Mouse (Mus musculus) cerebellum, postnatal 36 days (tissue): Measurements from ENCODE around the gene Gm21293.
A peak's percentile ranks its signal among the peaks of the same experiment; 100 is the strongest.
"Not testable (repeated sequence)": the region's sequence is repeated elsewhere in the genome, so short reads cannot be mapped to it uniquely, and the experiment has no call there.

Experiments used
- DNase-seq, 2 experiments: peaks; one replicate each; pipeline ENCODE4 v3.0.0; 2021 to 2022; ENCODE audit warnings: mixed read lengths in 2 of 2

The Gm21293 gene

DNA sequence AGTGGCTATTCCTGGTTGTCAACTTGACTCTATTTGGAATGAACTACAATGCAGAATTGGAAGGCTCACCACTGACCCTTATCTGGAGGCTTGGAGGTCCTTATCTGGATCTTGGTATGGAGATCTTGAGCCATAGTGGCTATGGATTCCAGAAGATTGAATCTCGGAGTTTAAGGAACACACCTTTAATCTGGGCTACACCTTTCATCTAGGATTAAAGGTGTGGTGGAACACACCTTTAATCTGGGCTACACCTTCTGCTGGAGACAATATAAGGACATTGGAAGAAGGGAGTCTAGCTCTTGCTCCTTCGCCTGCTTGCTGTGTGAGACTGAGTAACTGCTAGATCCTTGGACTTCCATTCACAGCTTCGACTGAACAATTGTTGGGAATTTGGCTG, at the start of gene Gm21293:
TSS of gene Gm21293 (plus strand) at position 301 of the 400 bp plus-strand sequence.
- DNase-seq = not testable (repeated sequence)

DNA sequence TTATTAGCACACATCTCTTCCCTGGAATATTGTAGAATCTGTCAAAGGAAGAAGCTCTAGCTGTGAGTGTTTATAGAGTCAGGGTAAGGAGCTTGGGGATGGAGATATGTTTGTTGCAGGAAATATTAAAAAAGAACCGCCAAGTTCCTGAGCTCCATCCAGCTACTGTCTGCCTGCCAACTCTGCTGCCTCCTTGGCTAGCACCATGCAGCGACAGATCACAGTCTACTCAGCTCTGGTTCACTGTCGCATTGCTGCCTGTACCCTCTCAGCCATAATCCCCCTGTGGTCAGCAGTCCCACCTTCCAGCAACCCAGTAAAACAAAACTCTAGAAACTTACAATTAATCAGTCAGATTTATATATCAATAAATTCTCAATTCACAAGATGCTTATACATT, 32.7 kb upstream of the Gm21293 start:
- peak; percentile 6 to 8 for DNase-seq

DNA sequence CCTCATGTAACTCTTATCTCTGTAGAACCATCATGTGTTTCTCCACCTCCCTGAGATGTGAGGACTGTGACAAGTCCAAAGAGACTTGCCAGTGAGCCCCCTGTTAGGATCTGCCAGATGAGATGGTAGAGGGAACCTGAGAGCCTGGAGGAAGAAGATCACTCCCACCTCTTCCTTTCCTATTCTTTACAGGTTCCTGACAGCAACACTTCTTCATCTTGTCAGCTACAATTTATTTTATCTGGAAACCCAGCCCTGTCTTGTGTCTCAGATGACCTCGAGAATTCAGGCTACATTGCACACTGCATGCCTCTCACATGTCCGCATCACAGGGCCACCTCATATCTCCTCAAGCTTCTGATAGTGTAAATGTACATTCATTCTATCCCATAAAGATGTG, 24.5 kb upstream of the Gm21293 start:
- DNase-seq = no peak

DNA sequence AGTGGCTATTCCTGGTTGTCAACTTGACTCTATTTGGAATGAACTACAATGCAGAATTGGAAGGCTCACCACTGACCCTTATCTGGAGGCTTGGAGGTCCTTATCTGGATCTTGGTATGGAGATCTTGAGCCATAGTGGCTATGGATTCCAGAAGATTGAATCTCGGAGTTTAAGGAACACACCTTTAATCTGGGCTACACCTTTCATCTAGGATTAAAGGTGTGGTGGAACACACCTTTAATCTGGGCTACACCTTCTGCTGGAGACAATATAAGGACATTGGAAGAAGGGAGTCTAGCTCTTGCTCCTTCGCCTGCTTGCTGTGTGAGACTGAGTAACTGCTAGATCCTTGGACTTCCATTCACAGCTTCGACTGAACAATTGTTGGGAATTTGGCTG, 8.4 kb downstream of the Gm21293 start, which contains the start of gene Gm6763:
TSS of gene Gm6763 (plus strand) at position 301 of the 400 bp plus-strand sequence.
- not testable (repeated sequence) for DNase-seq

DNA sequence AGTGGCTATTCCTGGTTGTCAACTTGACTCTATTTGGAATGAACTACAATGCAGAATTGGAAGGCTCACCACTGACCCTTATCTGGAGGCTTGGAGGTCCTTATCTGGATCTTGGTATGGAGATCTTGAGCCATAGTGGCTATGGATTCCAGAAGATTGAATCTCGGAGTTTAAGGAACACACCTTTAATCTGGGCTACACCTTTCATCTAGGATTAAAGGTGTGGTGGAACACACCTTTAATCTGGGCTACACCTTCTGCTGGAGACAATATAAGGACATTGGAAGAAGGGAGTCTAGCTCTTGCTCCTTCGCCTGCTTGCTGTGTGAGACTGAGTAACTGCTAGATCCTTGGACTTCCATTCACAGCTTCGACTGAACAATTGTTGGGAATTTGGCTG, 16.9 kb downstream of the Gm21293 start, which contains the start of gene Gm8764:
TSS of gene Gm8764 (plus strand) at position 301 of the 400 bp plus-strand sequence.
- not testable (repeated sequence) for DNase-seq

DNA sequence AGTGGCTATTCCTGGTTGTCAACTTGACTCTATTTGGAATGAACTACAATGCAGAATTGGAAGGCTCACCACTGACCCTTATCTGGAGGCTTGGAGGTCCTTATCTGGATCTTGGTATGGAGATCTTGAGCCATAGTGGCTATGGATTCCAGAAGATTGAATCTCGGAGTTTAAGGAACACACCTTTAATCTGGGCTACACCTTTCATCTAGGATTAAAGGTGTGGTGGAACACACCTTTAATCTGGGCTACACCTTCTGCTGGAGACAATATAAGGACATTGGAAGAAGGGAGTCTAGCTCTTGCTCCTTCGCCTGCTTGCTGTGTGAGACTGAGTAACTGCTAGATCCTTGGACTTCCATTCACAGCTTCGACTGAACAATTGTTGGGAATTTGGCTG, 25.4 kb downstream of the Gm21293 start, which contains the start of gene Gm21304:
TSS of gene Gm21304 (plus strand) at position 301 of the 400 bp plus-strand sequence.
- DNase-seq = not testable (repeated sequence)

DNA sequence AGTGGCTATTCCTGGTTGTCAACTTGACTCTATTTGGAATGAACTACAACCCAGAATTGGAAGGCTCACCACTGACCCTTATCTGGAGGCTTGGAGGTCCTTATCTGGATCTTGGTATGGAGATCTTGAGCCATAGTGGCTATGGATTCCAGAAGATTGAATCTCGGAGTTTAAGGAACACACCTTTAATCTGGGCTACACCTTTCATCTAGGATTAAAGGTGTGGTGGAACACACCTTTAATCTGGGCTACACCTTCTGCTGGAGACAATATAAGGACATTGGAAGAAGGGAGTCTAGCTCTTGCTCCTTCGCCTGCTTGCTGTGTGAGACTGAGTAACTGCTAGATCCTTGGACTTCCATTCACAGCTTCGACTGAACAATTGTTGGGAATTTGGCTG, 33.9 kb downstream of the Gm21293 start, which contains the start of gene Gm21312:
TSS of gene Gm21312 (plus strand) at position 301 of the 400 bp plus-strand sequence.
- DNase-seq = not testable (repeated sequence)

DNA sequence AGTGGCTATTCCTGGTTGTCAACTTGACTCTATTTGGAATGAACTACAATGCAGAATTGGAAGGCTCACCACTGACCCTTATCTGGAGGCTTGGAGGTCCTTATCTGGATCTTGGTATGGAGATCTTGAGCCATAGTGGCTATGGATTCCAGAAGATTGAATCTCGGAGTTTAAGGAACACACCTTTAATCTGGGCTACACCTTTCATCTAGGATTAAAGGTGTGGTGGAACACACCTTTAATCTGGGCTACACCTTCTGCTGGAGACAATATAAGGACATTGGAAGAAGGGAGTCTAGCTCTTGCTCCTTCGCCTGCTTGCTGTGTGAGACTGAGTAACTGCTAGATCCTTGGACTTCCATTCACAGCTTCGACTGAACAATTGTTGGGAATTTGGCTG, 42.4 kb downstream of the Gm21293 start, which contains the start of gene Gm20765:
TSS of gene Gm20765 (plus strand) at position 301 of the 400 bp plus-strand sequence.
- DNase-seq = not testable (repeated sequence)

DNA sequence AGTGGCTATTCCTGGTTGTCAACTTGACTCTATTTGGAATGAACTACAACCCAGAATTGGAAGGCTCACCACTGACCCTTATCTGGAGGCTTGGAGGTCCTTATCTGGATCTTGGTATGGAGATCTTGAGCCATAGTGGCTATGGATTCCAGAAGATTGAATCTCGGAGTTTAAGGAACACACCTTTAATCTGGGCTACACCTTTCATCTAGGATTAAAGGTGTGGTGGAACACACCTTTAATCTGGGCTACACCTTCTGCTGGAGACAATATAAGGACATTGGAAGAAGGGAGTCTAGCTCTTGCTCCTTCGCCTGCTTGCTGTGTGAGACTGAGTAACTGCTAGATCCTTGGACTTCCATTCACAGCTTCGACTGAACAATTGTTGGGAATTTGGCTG, 51.0 kb downstream of the Gm21293 start, which contains the start of gene Gm4340:
TSS of gene Gm4340 (plus strand) at position 301 of the 400 bp plus-strand sequence.
- DNase-seq = not testable (repeated sequence)
